Mouse (Mus musculus) ovary, postnatal 10 days (tissue): Measurements from ENCODE around the gene Phf6.
A peak's percentile ranks its signal among the peaks of the same experiment; 100 is the strongest.
"Not testable (repeated sequence)": the region's sequence is repeated elsewhere in the genome, so short reads cannot be mapped to it uniquely, and the experiment has no call there.

Experiments
- DNase-seq: peaks from one replicate; pipeline ENCODE4 v3.0.0; 2022; ENCODE audit warnings: low spot score

Gene Phf6

DNA sequence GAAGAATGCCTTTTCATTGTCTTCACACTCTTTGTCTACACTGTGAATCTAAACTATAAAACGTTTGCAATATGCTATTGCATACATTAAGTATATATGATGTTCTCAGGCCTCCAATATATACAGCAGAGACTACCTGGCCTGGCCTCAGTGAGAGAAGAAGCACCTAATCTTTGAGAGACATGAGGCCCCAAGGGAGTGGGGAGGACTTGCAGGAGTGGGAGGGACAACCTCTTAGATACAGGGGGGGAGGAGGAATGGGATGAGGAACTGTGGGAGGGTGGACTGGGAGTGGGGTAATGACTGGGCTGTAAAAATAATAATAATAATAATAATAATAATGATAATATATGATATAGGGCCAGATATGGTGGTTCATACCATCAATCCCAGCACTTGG, 66.5 kb downstream of the Phf6 start:
- no peak for DNase-seq

DNA sequence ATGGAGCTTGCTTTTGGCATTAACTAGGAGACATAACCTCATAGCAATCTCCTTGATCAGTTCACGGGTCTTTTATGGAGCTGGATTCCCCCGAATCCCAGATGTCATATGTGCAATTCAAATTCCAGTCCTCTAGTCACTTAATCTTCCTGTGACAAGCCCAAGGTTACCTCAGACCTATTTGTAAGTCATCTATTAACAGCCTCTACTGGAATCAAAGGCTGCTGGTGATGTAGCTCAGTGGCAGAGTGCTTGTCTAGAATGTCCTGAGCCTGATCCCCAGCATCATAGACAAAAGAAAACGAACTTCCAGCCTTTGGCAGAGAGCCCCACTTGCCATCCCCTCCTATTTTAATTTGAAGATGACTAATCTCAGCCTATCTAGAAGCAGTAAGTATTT, 69.3 kb downstream of the Phf6 start:
- DNase-seq = no peak

DNA sequence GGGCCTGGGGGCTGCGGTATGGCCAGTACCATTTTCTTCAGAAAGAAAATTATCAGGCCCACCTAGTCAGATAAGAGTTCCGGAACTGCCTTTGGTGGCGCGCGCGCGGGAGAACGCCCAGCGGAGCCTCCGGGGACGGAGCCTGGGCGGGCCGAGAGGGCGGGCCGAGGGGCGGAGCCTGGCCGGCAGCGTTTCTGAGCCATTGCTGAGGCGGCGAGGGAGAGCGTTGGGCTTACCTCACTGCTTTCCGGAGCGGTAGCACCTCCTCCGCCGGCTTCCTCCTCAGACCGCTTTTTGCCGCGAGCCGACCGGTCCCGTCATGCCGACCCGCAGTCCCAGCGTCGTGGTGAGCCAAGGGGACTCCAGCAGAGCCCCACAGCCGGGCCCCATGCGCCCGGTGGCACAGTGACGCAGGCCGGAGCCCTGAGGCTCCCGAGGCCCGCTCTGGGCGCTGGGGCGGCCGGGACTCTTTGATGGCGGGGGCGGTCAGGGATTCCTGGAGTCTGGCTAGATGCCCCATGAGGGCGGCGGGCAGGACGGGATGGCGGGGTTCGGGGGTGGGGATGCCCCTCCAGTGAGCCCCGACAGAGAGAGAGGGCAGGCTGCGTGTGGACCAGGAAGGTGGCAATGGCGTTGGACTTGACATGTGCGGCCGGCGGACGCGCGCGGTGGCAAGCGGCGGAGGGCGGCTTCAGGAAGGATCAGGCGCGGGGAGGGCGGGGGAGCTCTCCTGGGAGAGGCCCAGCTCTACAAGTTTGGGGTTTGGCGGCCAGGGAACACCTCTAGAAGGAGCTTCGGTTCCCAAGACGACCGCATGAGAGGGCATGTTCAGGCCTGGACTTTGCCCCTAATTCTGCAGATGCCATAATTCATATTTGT, 76.1 kb downstream of the Phf6 start, which contains the start of gene Hprt:
TSS of gene Hprt (plus strand) at position 233 of the 879 bp plus-strand sequence.
- DNase-seq = peak; percentile 36

DNA sequence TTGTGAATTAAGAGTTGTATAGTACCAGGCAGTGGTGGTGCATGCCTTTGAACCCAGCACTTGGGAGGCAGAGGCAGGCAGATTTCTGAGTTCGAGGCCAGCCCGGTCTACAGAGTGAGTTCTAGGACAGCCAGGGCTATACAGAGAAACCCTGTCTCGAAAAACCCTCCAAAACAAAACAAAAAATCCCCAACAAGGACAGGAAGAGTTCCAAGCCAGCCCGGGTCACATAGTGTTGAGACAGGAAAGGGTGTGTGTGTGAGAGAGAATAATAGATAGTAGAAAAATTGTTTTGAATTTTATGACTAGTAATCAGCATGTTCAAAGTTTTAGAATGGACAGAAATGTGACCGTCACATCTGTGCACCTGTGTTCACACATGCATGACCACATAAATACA, 82.7 kb downstream of the Phf6 start:
- DNase-seq = not testable (repeated sequence)

DNA sequence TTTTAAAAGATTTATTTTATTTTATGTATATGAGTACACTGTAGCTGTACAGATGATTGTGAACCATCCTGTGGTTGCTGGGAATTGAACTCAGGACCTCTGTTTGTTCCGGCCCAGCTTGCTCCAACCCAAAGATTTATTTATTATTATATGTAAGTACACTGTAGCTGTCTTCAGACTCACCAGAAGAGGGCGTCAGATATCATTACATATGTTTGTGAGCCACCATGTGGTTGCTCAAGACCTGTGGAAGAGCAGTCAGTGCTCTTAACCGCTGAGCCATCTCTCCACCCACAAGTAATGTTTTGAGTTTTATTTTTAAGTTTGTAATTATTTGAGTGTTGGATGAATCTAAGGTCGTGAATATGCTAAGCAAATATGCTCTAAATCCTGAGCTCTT, 92.8 kb downstream of the Phf6 start:
- not testable (repeated sequence) for DNase-seq

DNA sequence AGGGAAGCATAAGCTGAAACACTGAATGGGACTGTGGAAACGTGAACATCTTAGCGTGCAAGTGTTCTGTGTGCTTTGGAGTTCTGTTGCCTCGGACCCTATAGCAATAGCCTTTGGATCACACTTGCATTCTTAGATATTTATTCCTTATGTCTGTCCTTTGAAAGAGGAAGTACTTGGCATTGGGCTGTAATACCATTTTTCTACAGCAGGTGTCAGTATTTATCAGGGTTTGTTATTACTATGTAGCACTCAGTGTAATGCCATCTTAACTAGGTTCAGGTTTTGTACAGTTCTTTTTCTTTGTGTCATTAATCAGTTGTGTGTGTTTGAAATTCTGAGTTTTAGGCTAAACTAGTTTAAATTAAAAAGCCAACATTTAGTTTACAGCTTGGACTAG, 94.0 kb downstream of the Phf6 start:
- no peak for DNase-seq
